Mouse (Mus musculus): ENCODE data around the gene Sh2d5. TPM values are rescaled to one million over a fixed set of nuclear protein-coding genes. Genes with fewer than 3 reads are reported as not detected.
A peak's percentile ranks its signal among the peaks of the same experiment; 100 is the strongest.

Gene Sh2d5
- polyA plus RNA-seq, 1 experiment from 2014 or later, result 0.85 TPM

DNA sequence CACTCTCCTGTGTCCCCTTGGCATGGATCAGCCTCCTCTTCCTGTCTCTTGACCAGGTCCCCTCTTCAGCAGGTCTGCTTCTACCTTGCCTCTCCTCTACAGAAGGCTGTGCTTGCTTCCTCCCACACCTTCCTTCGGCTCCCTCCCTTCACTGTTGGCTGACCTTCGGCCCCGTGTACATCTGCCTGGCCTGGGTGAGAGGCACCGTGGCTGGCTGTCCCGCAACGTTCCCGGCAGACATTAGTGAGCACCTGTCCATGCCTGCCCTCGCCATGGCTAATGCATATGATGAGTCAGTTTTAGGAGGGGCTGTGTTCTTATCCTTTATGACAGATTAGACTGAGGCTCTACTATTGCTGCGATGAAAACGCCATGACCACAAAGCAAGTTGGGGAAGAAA, 17.7 kb downstream of the Sh2d5 start:
- Histone ChIP-seq H3K9me3 (no peaks in the 10 kb centered on the region), H3K36me3 (no peaks in the 10 kb centered on the region), H3K27ac (no peak overlapping the region), H3K4me3 (replicated peaks) (no peak overlapping the region), H3K4me2 (no peak overlapping the region), H3K27me3 (replicated peaks) (no peaks in the 10 kb centered on the region), H3K4me1 (no peaks in the 10 kb centered on the region), H3K9ac (no peak overlapping the region)
- no peak for ATAC-seq (ENCODE audit: insufficient read depth, low FRiP score, low read depth)
- 74% methylated on average over 10 of the region's 10 CpGs for WGBS

GRCm38 (mm10) chr4:138272011-138272997, 22.1 kb downstream of the Sh2d5 start:
- no peaks in the 10 kb centered on the region for H3K27me3 ChIP-seq (replicated peaks)
- H3K27ac ChIP-seq, result no peak overlapping the region
- 59% methylated on average over 14 of the region's 14 CpGs for WGBS
- peak; percentile 70 for ATAC-seq (ENCODE audit: insufficient read depth, low FRiP score, low read depth)
- H3K4me3 ChIP-seq (replicated peaks), result no peak overlapping the region
- H3K4me1 ChIP-seq, result no peaks in the 10 kb centered on the region
- no peaks in the 10 kb centered on the region for H3K9me3 ChIP-seq
- no peaks in the 10 kb centered on the region for H3K36me3 ChIP-seq
- no peak overlapping the region for H3K4me2 ChIP-seq
- H3K9ac ChIP-seq, result no peak overlapping the region

DNA sequence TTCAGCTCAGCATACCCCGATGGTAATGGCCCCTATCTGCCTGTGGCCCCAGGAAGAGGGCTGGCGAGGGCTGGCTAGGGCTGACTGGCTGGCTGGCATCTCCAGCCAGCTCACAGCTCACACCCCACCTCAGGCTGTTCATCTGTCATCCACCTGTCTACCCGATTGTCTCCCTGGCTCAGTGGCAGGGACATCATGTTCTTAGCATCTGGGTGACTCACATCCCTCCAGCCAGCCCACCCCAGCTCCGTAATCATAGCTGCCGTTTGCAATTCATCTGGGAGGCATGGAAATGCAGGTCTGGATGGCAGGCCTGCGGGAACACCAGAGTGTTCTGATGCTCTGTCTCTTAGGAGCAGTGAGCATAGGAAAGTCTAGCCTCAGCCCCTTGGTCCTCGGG, 28.1 kb downstream of the Sh2d5 start:
- ATAC-seq (ENCODE audit: insufficient read depth, low FRiP score, low read depth), result no peak
- Histone ChIP-seq H3K4me2 (no peak overlapping the region), H3K36me3 (no peaks in the 10 kb centered on the region), H3K4me3 (replicated peaks) (no peak overlapping the region), H3K9ac (no peak overlapping the region), H3K9me3 (no peaks in the 10 kb centered on the region), H3K27ac (no peak overlapping the region), H3K4me1 (no peaks in the 10 kb centered on the region), H3K27me3 (replicated peaks) (no peaks in the 10 kb centered on the region)
- 72% methylated on average over 7 of the region's 7 CpGs for WGBS

DNA sequence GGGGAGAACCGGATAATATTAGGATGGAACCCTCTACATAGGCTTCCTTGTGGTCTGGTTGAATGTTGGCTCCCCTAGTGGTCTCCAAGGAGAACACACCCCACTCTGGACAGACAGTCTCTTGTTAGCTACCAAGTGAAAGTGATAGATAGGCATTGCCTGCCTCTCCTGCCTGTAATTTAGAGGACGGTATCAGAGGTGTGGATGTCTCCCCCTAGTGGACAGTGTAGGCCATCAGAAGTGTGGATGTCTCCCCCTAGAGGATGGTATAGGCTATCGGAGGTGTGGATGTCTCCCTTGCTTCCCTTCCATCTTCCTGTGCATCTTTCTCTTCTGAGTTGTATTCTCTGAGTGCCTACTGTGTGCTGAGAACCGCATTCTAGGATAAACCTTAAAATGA, 32.6 kb downstream of the Sh2d5 start:
- no peak overlapping the region for H3K27ac ChIP-seq
- 27% methylated on average over 4 of the region's 4 CpGs for WGBS
- H3K4me2 ChIP-seq, result no peak overlapping the region
- no peaks in the 10 kb centered on the region for H3K36me3 ChIP-seq
- ATAC-seq (ENCODE audit: insufficient read depth, low FRiP score, low read depth), result no peak; the same call in 1 of the 2 replicates
- H3K4me3 ChIP-seq (replicated peaks), result no peak overlapping the region
- no peak overlapping the region for H3K9ac ChIP-seq
- no peaks in the 10 kb centered on the region for H3K9me3 ChIP-seq
- H3K4me1 ChIP-seq, result no peaks in the 10 kb centered on the region
- H3K27me3 ChIP-seq (replicated peaks), result no peaks in the 10 kb centered on the region

- H3K4me1 ChIP-seq, result no peaks in the 10 kb centered on the region
- H3K36me3 ChIP-seq, result no peaks in the 10 kb centered on the region
- H3K4me3 ChIP-seq (replicated peaks), result no peak overlapping the region
- H3K27ac ChIP-seq, result no peak overlapping the region
- 81% methylated on average over 12 of the region's 12 CpGs for WGBS
- no peak for ATAC-seq (ENCODE audit: insufficient read depth, low FRiP score, low read depth)
- H3K9me3 ChIP-seq, result no peaks in the 10 kb centered on the region
- H3K9ac ChIP-seq, result no peak overlapping the region
- H3K4me2 ChIP-seq, result no peak overlapping the region
- H3K27me3 ChIP-seq (replicated peaks), result no peaks in the 10 kb centered on the region
Measured at GRCm38 (mm10) chr4:138286411-138286810, 36.2 kb downstream of the Sh2d5 start.

DNA sequence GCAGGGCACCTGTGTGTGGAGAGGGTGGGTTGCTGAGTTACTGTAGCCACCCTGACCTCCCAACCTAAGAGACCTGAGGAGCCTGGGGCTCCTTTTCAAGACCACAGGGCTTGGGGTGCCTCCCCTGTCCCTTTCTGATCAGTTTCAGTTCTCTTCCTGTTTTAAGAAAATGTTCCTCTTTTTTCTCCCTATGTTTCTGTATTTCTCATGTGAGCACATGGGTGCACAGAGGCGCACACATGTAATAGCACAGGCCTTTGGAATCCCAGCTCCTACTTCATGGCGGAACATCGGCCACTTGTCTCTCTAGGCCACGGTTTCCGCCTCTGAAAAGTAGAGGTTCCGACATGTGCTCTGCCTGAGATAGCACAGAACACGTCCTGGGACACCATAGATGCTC, 38.5 kb downstream of the Sh2d5 start:
- Histone ChIP-seq H3K27me3 (replicated peaks) (no peaks in the 10 kb centered on the region), H3K36me3 (no peaks in the 10 kb centered on the region), H3K4me3 (replicated peaks) (no peak overlapping the region), H3K9ac (no peak overlapping the region), H3K27ac (no peak overlapping the region), H3K4me2 (no peak overlapping the region), H3K9me3 (no peaks in the 10 kb centered on the region), H3K4me1 (no peaks in the 10 kb centered on the region)
- ATAC-seq (ENCODE audit: insufficient read depth, low FRiP score, low read depth), result no peak
- WGBS, result 83% methylated on average over 7 of the region's 7 CpGs

- no peak for ATAC-seq (ENCODE audit: insufficient read depth, low FRiP score, low read depth)
- Histone ChIP-seq H3K4me2 (no peak overlapping the region), H3K9me3 (no peaks in the 10 kb centered on the region), H3K4me1 (no peaks in the 10 kb centered on the region), H3K27me3 (replicated peaks) (no peaks in the 10 kb centered on the region), H3K9ac (no peak overlapping the region), H3K4me3 (replicated peaks) (no peak overlapping the region), H3K27ac (no peak overlapping the region), H3K36me3 (no peaks in the 10 kb centered on the region)
- 81% methylated on average over 13 of the region's 13 CpGs for WGBS
Measured at GRCm38 (mm10) chr4:138292028-138292427, 41.8 kb downstream of the Sh2d5 start.

GRCm38 (mm10) chr4:138293261-138293948, 43.2 kb downstream of the Sh2d5 start:
- no peaks in the 10 kb centered on the region for H3K9me3 ChIP-seq
- H3K4me2 ChIP-seq, result no peak overlapping the region
- 56% methylated on average over 18 of the region's 18 CpGs for WGBS
- peak; percentile 35; the same call in 1 of the 2 replicates for ATAC-seq (ENCODE audit: insufficient read depth, low FRiP score, low read depth)
- H3K36me3 ChIP-seq, result no peaks in the 10 kb centered on the region
- no peak overlapping the region for H3K27ac ChIP-seq
- H3K9ac ChIP-seq, result no peak overlapping the region
- no peaks in the 10 kb centered on the region for H3K27me3 ChIP-seq (replicated peaks)
- H3K4me1 ChIP-seq, result no peaks in the 10 kb centered on the region
- H3K4me3 ChIP-seq (replicated peaks), result no peak overlapping the region

DNA sequence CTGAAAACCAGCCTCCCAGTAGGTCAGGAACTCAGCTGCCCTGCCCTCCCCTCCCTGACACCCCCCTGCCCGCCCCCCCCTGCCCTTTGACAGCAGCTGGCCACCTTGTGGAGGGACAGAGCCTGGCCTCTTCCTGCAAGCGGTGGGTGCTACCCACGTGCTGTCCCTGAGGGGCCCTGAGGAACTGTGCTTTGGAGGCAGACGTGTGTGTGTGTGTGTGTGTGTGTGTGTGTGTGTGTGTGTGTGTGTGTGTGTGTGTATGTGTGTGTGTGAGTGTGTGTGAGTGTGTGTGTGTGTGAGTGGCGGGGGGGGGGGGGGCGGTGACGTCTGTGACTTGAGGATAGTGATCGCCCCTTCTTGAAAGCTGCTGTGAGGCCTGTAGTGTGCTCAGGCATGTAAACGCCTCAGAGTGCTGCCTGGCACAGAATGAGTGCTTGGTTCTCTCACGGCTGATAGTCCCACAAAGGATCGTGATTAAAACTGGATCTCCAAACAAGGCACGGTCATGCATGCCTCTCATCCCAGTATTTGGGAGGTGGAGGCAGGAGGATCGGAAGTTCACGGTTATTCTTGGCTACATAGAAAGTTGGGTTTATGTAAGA, 43.8 kb downstream of the Sh2d5 start:
- ATAC-seq (ENCODE audit: insufficient read depth, low FRiP score, low read depth), result no peak
- Histone ChIP-seq H3K4me2 (no peak overlapping the region), H3K9me3 (no peaks in the 10 kb centered on the region), H3K27me3 (replicated peaks) (no peaks in the 10 kb centered on the region), H3K36me3 (no peaks in the 10 kb centered on the region), H3K27ac (no peak overlapping the region), H3K9ac (no peak overlapping the region), H3K4me1 (no peaks in the 10 kb centered on the region), H3K4me3 (replicated peaks) (no peak overlapping the region)
- 66% methylated on average over 11 of the region's 14 CpGs for whole genome bisulfite sequencing

GRCm38 (mm10) chr4:138301271-138301780, 51.1 kb downstream of the Sh2d5 start:
- no peak for ATAC-seq (ENCODE audit: insufficient read depth, low FRiP score, low read depth)
- H3K27me3 ChIP-seq (replicated peaks), result no peaks in the 10 kb centered on the region
- WGBS, result 84% methylated on average over 10 of the region's 10 CpGs

DNA sequence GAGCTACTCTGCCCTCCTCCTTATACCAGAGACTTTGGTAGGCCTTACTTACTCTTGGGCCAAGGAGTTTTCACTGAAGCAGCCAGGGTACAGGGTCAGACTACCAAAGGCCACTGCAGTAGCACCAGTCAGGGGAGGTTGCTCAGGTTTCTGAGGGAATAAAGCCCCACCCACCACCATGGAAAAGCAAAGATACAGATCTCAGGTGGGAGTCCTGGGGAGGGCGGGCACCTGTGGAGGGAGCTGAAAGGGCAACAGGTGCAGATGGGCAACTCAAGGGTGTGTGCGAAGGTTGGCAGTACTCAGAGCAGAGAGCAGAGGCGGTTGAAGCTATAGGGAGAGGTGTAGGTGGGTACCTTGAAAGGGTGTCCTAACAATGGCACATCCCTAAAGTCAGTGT, 52.8 kb downstream of the Sh2d5 start:
- Histone ChIP-seq H3K4me1 (peaks cover 21% of the 10 kb centered on the region), H3K9ac (no peak overlapping the region), H3K9me3 (no peaks in the 10 kb centered on the region), H3K4me2 (no peak overlapping the region), H3K27me3 (replicated peaks) (no peaks in the 10 kb centered on the region), H3K27ac (no peak overlapping the region), H3K4me3 (replicated peaks) (no peak overlapping the region), H3K36me3 (no peaks in the 10 kb centered on the region)
- ATAC-seq (ENCODE audit: insufficient read depth, low FRiP score, low read depth), result no peak
- 92% methylated on average over 3 of the region's 3 CpGs for WGBS

More at GRCm38 (mm10) chr4:138301271-138301780, 51.1 kb downstream of the Sh2d5 start:
- Histone ChIP-seq H3K9me3 (no peaks in the 10 kb centered on the region), H3K9ac (no peak overlapping the region), H3K27ac (no peak overlapping the region), H3K4me3 (replicated peaks) (no peak overlapping the region), H3K4me2 (no peak overlapping the region), H3K4me1 (peaks cover 16% of the 10 kb centered on the region), H3K36me3 (no peaks in the 10 kb centered on the region)

- no peaks in the 10 kb centered on the region for H3K36me3 ChIP-seq
- no peak for ATAC-seq (ENCODE audit: insufficient read depth, low FRiP score, low read depth)
- peak overlapping the region; percentile 73 for H3K9ac ChIP-seq
- peaks cover 21% of the 10 kb centered on the region for H3K4me1 ChIP-seq
- H3K27ac ChIP-seq, result peak overlapping the region; percentile 80
- no peaks in the 10 kb centered on the region for H3K27me3 ChIP-seq (replicated peaks)
- peak overlapping the region; percentile 77 for H3K4me2 ChIP-seq
- peak overlapping the region; percentile 97 for H3K4me3 ChIP-seq (replicated peaks)
- H3K9me3 ChIP-seq, result no peaks in the 10 kb centered on the region
- WGBS, result 10% methylated on average over 18 of the region's 18 CpGs
Measured at GRCm38 (mm10) chr4:138303742-138304141, 53.5 kb downstream of the Sh2d5 start.
